Mouse (Mus musculus): ENCODE results near the gene Boc. TPM values are rescaled to one million over a fixed set of nuclear protein-coding genes. Genes with fewer than 3 reads are reported as not detected.

Gene Boc
- polyA plus RNA-seq, 1 experiment, result not detected

DNA sequence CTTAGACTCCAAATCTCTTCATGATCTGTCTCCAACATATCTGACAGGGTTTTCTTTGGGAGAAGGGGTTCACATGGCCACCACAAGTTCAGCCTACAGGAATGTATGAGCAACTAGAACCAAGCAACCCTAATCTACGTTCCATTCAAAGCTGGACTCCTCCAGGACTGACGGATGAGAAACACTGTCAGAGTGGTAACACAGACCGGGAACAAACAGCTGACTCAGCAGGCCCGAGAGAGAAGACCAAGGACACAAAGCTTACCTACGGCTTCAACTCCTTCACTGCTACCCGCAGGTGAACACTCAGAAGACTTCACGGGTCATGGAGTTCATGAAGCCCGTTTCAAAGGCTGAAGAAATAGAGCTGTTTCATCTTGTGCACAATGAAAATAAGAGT lies 4.8 kb downstream of the Boc start:
- H3K4me3 ChIP-seq (replicated peaks), result no peak overlapping the region
- H3K9me3 ChIP-seq, result peaks cover 7% of the 10 kb centered on the region; the same call in 1 of the 2 replicates
- peaks cover 83% of the 10 kb centered on the region for H3K27me3 ChIP-seq (replicated peaks)
- no peak for TF ChIP-seq GATA1 (IDR thresholded peaks at IDR 0.05; ENCODE audit: borderline replicate concordance, low read length)
- TF ChIP-seq FLI1 (IDR thresholded peaks at IDR 0.05; ENCODE audit: low read length), result no peak
- no peaks in the 10 kb centered on the region for H3K36me3 ChIP-seq (replicated peaks; ENCODE audit: low read length)
- peaks cover 14% of the 10 kb centered on the region for H3K4me1 ChIP-seq

DNA sequence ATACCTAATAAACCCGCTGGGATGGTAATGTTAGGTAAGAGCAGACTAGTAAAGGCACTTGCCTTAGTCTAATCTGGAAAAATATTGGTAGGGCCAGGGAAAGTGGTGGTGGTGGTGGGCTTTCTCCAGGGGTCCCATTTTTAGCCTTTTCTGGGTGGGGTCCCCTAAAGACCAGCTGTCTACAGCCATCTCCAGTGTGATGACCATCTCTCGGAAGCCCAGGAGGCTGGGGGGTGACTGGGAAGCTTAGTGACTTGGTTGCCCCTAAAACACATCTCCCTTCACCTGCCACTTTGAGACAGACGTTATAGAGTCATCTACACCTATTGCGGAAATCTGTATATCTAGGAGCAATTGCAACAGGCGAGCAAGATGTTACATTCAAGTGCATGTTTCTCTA lies 6.0 kb downstream of the Boc start:
- TF ChIP-seq FLI1 (IDR thresholded peaks at IDR 0.05; ENCODE audit: low read length) (no peak), GATA1 (IDR thresholded peaks at IDR 0.05; ENCODE audit: borderline replicate concordance, low read length) (no peak)
- H3K4me3 ChIP-seq (replicated peaks), result no peak overlapping the region
- peaks cover 2% of the 10 kb centered on the region for H3K4me1 ChIP-seq
- peaks cover 75% of the 10 kb centered on the region for H3K27me3 ChIP-seq (replicated peaks)
- H3K36me3 ChIP-seq (replicated peaks; ENCODE audit: low read length), result no peaks in the 10 kb centered on the region
- H3K9me3 ChIP-seq, result peaks cover 16% of the 10 kb centered on the region

DNA sequence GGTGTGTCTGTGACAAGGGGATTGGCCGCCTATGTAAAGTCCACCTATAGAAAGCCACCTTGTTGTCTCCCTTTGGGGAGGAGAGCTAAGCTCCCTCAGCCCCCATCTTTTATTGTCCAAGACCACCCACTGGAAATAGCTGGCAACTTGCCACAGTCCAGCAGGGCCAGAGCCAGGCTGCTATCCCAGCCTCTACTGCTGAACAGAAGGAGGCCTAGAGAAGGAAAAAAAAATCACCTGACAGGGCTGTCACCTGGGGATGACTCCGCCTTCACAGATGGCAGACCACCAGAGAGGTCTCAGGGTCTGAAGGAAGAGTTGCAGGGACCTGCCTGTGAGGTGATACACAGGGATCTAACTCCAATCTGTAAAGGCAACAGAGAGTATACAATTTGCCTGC lies 6.7 kb downstream of the Boc start:
- TF ChIP-seq GATA1 (IDR thresholded peaks at IDR 0.05; ENCODE audit: borderline replicate concordance, low read length) (no peak), FLI1 (IDR thresholded peaks at IDR 0.05; ENCODE audit: low read length) (no peak)
- Histone ChIP-seq H3K27me3 (replicated peaks) (peaks cover 75% of the 10 kb centered on the region), H3K4me1 (peaks cover 6% of the 10 kb centered on the region), H3K9me3 (peaks cover 17% of the 10 kb centered on the region), H3K36me3 (replicated peaks; ENCODE audit: low read length) (no peaks in the 10 kb centered on the region), H3K4me3 (replicated peaks) (no peak overlapping the region)

DNA sequence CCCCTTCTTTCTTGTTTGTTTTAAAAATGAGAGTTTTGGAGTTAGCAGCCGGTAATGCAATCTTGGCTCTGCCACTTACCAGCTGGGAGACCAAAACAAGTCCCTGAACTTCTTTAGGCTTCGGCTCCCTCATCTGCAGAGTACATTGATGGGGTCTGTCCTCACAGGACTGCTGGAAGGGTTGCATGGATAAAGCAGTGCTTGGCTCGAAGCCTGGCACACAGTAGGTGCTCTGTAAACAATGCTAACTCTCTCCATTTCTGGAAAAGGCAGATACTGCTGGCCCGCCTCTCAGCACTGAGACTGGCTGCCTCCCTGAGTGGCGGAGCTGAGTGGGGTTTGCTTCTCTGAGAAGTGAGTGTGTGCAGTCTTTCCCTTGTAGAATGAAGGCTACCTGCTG lies 7.2 kb downstream of the Boc start:
- peaks cover 12% of the 10 kb centered on the region for H3K4me1 ChIP-seq
- H3K4me3 ChIP-seq (replicated peaks), result no peak overlapping the region
- TF ChIP-seq GATA1 (IDR thresholded peaks at IDR 0.05; ENCODE audit: borderline replicate concordance, low read length), result no peak
- TF ChIP-seq FLI1 (IDR thresholded peaks at IDR 0.05; ENCODE audit: low read length), result no peak
- H3K9me3 ChIP-seq, result peaks cover 17% of the 10 kb centered on the region
- H3K36me3 ChIP-seq (replicated peaks; ENCODE audit: low read length), result no peaks in the 10 kb centered on the region
- peaks cover 75% of the 10 kb centered on the region for H3K27me3 ChIP-seq (replicated peaks)

DNA sequence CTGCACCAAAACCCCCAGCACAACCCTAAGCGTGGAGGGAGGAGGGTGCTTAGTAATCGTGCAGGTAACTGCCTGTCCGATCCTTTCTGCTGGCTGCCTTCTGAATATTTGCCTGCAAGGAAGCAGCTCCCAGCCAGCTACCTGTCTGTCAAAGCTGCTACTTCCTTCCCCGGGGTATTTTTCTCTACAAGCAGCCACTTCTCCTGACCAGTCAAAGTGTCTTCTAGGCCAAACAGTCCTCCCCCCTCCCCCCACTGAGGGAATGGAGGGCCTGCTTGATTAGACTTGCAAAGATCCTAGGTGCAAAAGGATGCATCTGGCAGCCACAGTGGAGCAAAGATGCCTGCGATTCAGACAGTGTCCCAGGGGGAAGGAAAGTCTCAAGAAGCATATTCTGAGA lies 7.9 kb downstream of the Boc start:
- Histone ChIP-seq H3K4me3 (replicated peaks) (no peak overlapping the region), H3K27me3 (replicated peaks) (peaks cover 75% of the 10 kb centered on the region), H3K4me1 (peaks cover 16% of the 10 kb centered on the region), H3K36me3 (replicated peaks; ENCODE audit: low read length) (no peaks in the 10 kb centered on the region), H3K9me3 (peaks cover 17% of the 10 kb centered on the region)
- TF ChIP-seq FLI1 (IDR thresholded peaks at IDR 0.05; ENCODE audit: low read length) (no peak), GATA1 (IDR thresholded peaks at IDR 0.05; ENCODE audit: borderline replicate concordance, low read length) (no peak)

DNA sequence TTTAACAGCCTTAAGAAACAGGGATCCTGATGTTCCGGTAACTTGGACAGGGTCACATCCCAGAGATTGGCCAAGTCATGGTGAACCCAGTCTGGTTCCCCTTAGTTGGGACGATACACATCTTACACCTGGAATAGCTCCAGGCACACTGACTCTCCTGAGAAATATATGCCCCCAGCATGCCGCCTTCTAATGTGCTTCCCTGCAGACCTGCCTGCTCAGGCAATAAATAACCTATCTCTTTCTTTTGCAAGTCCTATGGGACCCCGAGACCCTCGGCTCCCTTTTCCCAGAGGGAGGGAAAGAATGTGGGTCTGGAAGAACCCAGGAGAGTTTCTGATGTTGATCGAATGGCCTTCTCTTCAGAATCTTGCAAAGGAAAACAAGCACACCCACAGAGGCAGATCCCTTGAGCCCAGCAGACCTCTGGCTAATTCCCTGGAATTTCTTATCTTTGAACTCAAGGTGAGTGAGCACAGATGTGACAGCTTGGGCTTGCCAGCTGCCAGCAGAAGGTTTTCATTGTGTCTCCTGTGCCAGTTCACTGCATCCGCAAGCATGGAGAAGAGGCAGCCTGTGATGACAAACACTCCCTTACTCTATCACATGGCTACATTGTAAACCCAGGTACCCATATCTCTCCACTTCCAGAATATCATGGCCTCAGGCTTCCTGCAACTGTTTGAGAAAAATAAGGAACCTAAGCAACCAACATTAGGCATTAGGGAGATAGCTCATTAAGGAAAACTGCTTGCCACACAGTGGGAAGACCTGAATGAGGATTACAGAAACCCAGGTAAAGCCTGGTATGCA lies 8.6 kb downstream of the Boc start:
- Histone ChIP-seq H3K27me3 (replicated peaks) (peaks cover 76% of the 10 kb centered on the region), H3K36me3 (replicated peaks; ENCODE audit: low read length) (no peaks in the 10 kb centered on the region), H3K4me3 (replicated peaks) (no peak overlapping the region), H3K9me3 (peaks cover 17% of the 10 kb centered on the region), H3K4me1 (peaks cover 16% of the 10 kb centered on the region)
- TF ChIP-seq FLI1 (IDR thresholded peaks at IDR 0.05; ENCODE audit: low read length), result no peak
- no peak for TF ChIP-seq GATA1 (IDR thresholded peaks at IDR 0.05; ENCODE audit: borderline replicate concordance, low read length)

DNA sequence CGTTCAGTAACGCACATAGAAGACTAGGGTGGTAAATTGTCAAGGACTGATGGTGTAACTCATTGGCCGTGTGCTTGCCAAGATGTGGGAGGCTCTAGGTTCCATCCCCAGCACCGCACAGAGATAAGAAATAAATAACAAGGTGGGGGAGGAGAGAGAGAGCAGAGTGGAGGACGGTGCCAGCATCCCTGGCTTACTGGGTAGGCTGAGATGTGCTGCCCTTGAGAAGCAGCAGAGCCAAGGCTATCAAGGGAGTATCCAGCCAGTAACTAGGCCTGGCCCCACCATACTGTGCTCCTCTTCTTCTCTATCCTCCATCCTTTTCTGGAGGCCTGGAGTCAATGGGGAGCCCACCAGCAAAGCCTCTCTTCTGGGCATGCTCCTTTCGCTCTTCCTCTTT lies 9.3 kb downstream of the Boc start:
- Histone ChIP-seq H3K27me3 (replicated peaks) (peaks cover 78% of the 10 kb centered on the region), H3K4me1 (peaks cover 16% of the 10 kb centered on the region), H3K9me3 (peaks cover 17% of the 10 kb centered on the region), H3K36me3 (replicated peaks; ENCODE audit: low read length) (no peaks in the 10 kb centered on the region), H3K4me3 (replicated peaks) (no peak overlapping the region)
- TF ChIP-seq GATA1 (IDR thresholded peaks at IDR 0.05; ENCODE audit: borderline replicate concordance, low read length) (no peak), FLI1 (IDR thresholded peaks at IDR 0.05; ENCODE audit: low read length) (no peak)

DNA sequence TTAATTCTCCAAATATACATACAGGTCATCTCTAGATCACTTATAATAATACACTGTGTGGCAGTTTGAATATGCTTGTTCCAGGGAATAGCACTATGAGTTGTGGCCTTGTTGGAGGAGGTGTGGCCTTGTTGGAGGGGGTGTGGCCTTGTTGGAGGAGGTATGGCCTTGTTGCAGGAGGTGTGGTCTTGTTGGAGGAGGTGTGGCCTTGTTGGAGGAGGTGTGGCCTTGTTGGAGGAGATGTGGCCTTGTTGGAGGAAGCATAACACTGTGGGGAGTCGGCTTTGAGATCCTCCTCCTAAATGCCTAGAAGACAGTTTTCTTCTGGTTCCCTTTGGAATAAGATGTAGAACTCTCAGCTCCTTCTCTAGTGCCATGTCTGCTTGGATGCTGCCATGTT lies 10.7 kb downstream of the Boc start:
- Histone ChIP-seq H3K36me3 (replicated peaks; ENCODE audit: low read length) (no peaks in the 10 kb centered on the region), H3K4me1 (peaks cover 16% of the 10 kb centered on the region), H3K9me3 (peaks cover 17% of the 10 kb centered on the region), H3K27me3 (replicated peaks) (peaks cover 75% of the 10 kb centered on the region), H3K4me3 (replicated peaks) (no peak overlapping the region)
- TF ChIP-seq GATA1 (IDR thresholded peaks at IDR 0.05; ENCODE audit: borderline replicate concordance, low read length) (no peak), FLI1 (IDR thresholded peaks at IDR 0.05; ENCODE audit: low read length) (no peak)

DNA sequence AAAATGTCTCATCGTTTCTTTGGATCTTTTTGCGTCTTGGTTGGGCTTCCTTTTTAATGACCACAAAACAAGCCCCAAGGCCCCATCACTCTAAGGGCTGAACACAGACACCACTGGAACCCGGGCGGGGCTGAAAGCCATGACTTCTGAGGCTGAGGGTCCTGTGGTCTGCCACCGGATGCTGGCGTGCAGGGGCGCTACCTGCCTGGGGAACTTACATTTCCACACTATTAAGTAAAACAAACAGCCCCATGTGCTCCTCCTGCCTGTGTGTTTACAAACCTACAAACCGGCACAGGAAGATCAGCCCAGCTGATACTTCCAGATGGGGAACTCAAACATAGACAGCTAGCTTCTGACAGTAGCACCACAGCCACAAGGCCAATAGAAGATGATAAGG lies 11.9 kb downstream of the Boc start:
- peaks cover 68% of the 10 kb centered on the region for H3K27me3 ChIP-seq (replicated peaks)
- no peaks in the 10 kb centered on the region for H3K36me3 ChIP-seq (replicated peaks; ENCODE audit: low read length)
- TF ChIP-seq GATA1 (IDR thresholded peaks at IDR 0.05; ENCODE audit: borderline replicate concordance, low read length) (no peak), FLI1 (IDR thresholded peaks at IDR 0.05; ENCODE audit: low read length) (no peak)
- peaks cover 16% of the 10 kb centered on the region for H3K4me1 ChIP-seq
- H3K9me3 ChIP-seq, result peaks cover 17% of the 10 kb centered on the region
- H3K4me3 ChIP-seq (replicated peaks), result no peak overlapping the region

DNA sequence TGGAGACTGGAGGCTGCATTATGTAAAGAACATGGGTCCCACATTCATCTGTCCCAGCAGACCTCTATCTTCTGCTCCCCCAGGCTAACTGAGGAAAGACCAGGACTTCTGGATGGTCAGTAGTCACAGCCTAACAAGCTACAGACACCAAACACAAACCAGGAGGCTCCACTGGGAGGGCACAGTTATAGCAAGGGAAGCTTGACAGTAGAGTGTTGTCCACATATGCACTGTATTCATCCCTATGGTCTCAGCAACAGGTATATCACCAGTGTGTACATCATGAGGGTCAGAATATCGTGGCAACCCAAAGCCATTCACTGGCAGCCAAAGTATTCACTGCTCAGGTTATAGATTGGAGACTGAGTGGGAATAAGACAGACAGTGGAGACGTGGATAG lies 12.8 kb downstream of the Boc start:
- H3K4me1 ChIP-seq, result peaks cover 16% of the 10 kb centered on the region
- H3K27me3 ChIP-seq (replicated peaks), result peaks cover 66% of the 10 kb centered on the region
- no peak overlapping the region for H3K4me3 ChIP-seq (replicated peaks)
- no peaks in the 10 kb centered on the region for H3K36me3 ChIP-seq (replicated peaks; ENCODE audit: low read length)
- peaks cover 17% of the 10 kb centered on the region for H3K9me3 ChIP-seq
- no peak for TF ChIP-seq FLI1 (IDR thresholded peaks at IDR 0.05; ENCODE audit: low read length)
- TF ChIP-seq GATA1 (IDR thresholded peaks at IDR 0.05; ENCODE audit: borderline replicate concordance, low read length), result no peak
